Mouse (Mus musculus): ENCODE measurements around the gene Cdh23.

DNA sequence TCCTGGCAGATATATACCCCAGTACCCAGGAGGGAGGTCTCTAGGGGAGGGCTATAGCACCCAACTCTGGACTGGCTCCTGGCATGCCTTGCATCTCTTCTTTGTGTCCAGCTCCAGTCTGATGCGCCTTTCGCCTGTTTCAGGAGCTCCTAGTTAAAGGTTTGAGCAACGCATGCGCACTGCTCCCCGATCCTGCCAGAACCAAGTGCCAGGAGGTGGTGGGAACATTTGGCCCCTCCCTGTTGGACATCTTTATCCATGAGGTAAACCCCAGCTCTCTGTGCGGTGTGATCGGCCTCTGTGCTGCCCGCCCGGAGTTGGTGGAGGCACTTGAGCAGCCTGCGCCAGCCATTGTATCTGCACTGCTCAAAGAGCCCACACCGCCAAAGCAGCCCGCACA lies 396.7 kb downstream of the Cdh23 start:
- no peak for TF ChIP-seq CTCF (IDR thresholded peaks at IDR 0.05; ENCODE audit: low read depth, low read length)
- no peak for TF ChIP-seq POLR2A (IDR thresholded peaks at IDR 0.05; ENCODE audit: borderline replicate concordance, low read depth, low read length)

Data from bone marrow macrophage, adult 2 months (primary cell).